Mouse (Mus musculus) testis, adult 2 months (tissue): ENCODE measurements around the gene Capn5.

Source experiments
- CTCF ChIP-seq: fragments of 200-500 bp; IDR thresholded peaks from 2 replicates; pipeline ENCODE4 v1.5.1; 2012; ENCODE audit warnings: low read depth, mild to moderate bottlenecking, inconsistent platforms, low read length, moderate library complexity; ENCODE audit not compliant: control insufficient read depth, insufficient read depth, insufficient replicate concordance
- POLR2A ChIP-seq: fragments of 200-500 bp; IDR thresholded peaks from 2 replicates; pipeline ENCODE4 v1.6.1; 2012; ENCODE audit warnings: low read depth, mild to moderate bottlenecking, inconsistent platforms, low read length, moderate library complexity; ENCODE audit not compliant: control insufficient read depth

DNA sequence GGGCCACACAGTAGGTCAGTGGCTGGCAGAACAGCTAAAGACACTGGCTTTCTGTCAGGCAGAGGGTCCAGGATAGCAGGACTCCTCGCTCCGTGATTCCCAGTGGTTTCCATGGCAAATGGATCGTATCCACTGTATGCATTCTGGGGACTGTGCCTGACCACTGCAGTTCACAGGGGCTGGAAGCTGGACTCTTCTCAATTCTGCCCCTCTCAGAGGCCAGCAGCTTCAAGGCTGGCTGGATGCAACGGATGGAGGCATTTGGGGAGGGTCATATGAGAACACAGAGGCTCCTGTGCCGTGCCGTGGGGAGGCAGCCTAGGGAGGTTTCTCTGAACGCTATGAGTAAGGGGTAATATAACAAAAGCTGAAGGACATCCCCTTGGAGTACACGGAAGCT, 35.8 kb downstream of the Capn5 start:
- TF ChIP-seq POLR2A (no peak), CTCF (no peak)
